Mouse (Mus musculus) hindbrain, embryonic 14.5 days (tissue): ENCODE measurements around the gene Lyrm7. TPM values are rescaled to one million over a fixed set of nuclear protein-coding genes. Genes with fewer than 3 reads are reported as not detected.

Source experiments
- ATAC-seq: fragments of 200-750 bp; cut with Nextera tagmentation; 2 replicates; pipeline ENCODE4 v1.8.0; 2017; ENCODE audit warnings: moderate number of reproducible peaks, mild to moderate bottlenecking, moderate TSS enrichment, moderate library complexity; ENCODE audit not compliant: low FRiP score
- DNase-seq: peaks from one replicate; pipeline ENCODE4 v3.0.0-alpha.2; 2015; ENCODE audit warnings: low spot score
- H3K27ac ChIP-seq: fragments of 300-500 bp; sonication (generic); 2 replicates; pipeline ENCODE4 v1.5.1; 2014; ENCODE audit warnings: mild to moderate bottlenecking, moderate library complexity
- H3K27me3 ChIP-seq: fragments of 300-500 bp; sonication (generic); 2 replicates; pipeline ENCODE4 v1.6.1; 2014; ENCODE audit warnings: mild to moderate bottlenecking, low read length, mixed read lengths; ENCODE audit not compliant: control insufficient read depth, insufficient read depth
- H3K36me3 ChIP-seq: fragments of 300-500 bp; sonication (generic); replicated peaks from 2 replicates; pipeline ENCODE4 v1.6.1; 2014; ENCODE audit not compliant: control insufficient read depth, insufficient read depth
- H3K4me1 ChIP-seq: fragments of 300-500 bp; sonication (generic); replicated peaks from 2 replicates; pipeline ENCODE4 v1.6.1; 2014; ENCODE audit warnings: antibody characterized with exemption, low read length, mixed read lengths; ENCODE audit not compliant: control insufficient read depth, insufficient read depth
- H3K4me2 ChIP-seq: fragments of 300-500 bp; sonication (generic); replicated peaks from 2 replicates; pipeline ENCODE4 v1.6.1; 2014; ENCODE audit warnings: mild to moderate bottlenecking, moderate library complexity
- H3K4me3 ChIP-seq: fragments of 300-500 bp; sonication (generic); replicated peaks from 2 replicates; pipeline ENCODE4 v1.5.1; 2014; ENCODE audit warnings: mild to moderate bottlenecking, low read length
- H3K9ac ChIP-seq: fragments of 300-500 bp; sonication (generic); 2 replicates; pipeline ENCODE4 v1.6.1; 2014
- H3K9me3 ChIP-seq: fragments of 300-500 bp; sonication (generic); 2 replicates; pipeline ENCODE4 v1.6.1; 2016; ENCODE audit warnings: low read length; ENCODE audit not compliant: control insufficient read depth
- WGBS: fragments of 180-500 bp; shearing (Covaris S2); extraction: QIAGEN DNeasy Blood & Tissue Kit; methylation state at CpG from one replicate; pipeline ENCODE4 v1.1.7; 2014; 5-methylcytosine and 5-hydroxymethylcytosine counted together
- polyA plus RNA-seq: library from polyadenylated mRNA; unstranded; fragments of >200 nt; fragmentation: Nextera tagmentation; extraction: Ambion mirVana; gene quantifications from 2 replicates; pipeline ENCODE4 v1.2.1, GENCODE M21; 2014

The Lyrm7 gene
- polyA plus RNA-seq, 1 experiment from 2014 or later: 11.8 TPM

DNA sequence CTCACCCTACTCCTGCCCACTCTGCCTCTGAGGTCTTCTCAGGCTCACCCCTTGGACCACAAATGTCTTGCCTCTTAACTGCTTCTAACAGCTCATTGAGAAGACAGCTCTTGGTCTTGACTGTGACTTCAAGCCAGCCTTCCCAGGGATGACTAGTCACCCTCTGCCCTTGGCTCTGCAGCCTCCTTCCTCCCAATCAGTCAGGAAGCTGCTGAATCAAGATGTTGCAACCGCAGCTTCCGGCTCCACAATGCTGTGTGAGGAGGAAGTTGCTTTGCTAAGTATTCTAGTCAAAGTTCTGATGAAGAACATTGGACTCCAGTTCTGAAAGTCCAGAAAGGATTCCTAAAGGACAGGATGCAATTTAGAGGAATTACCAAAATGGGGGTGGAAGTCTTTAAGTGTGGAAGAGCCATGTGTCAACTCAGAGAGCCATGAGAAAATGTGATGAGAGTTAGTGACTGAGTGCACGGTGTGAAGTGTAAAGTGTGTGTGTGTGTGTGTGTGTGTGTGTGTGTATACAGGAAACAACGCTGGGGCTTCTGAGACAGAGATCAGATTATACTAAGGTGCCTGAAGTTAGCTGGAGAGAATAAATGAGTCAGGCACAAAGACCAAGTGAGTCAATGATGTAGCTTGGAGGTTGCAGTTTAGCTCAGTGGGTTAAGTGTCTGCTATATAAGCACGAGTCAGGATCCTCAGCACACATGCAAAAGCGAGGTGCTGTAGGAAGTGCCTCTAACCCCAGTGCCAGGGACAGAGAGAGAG is 58.7 kb downstream of the Lyrm7 start:
- Histone ChIP-seq H3K9ac (no peak overlapping the region), H3K36me3 (no peaks in the 10 kb centered on the region), H3K27ac (no peak overlapping the region), H3K27me3 (no peaks in the 10 kb centered on the region), H3K9me3 (no peaks in the 10 kb centered on the region), H3K4me3 (no peak overlapping the region), H3K4me1 (no peaks in the 10 kb centered on the region), H3K4me2 (no peak overlapping the region)
- 82% methylated on average over 6 of the region's 6 CpGs for WGBS
- DNase-seq: no peak
- ATAC-seq: no peak

DNA sequence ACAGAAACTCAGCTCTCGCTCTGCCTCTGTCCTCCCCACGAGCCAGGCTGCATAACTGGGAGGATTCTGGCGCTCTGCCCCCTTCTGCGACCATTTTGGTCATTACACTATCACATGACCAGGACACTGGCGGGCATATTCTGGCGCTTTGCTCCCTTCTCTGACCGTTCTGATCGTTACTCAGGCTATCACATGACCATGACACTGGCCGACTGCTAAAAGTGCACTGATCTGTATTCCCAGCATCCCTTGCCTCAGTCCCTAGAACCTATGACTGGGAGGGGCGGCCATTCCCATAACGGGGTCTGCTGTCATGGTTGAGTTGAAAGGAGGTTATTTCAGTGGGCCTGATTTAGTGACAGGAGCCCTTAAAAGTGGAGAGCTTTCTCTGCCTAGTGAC is 64.2 kb downstream of the Lyrm7 start:
- WGBS: 85% methylated on average over 11 of the region's 11 CpGs
- Histone ChIP-seq H3K9ac (no peak overlapping the region), H3K36me3 (no peaks in the 10 kb centered on the region), H3K27me3 (no peaks in the 10 kb centered on the region), H3K4me1 (no peaks in the 10 kb centered on the region), H3K27ac (no peak overlapping the region), H3K9me3 (no peaks in the 10 kb centered on the region), H3K4me2 (no peak overlapping the region), H3K4me3 (no peak overlapping the region)
- no peak for DNase-seq
- ATAC-seq: no peak

DNA sequence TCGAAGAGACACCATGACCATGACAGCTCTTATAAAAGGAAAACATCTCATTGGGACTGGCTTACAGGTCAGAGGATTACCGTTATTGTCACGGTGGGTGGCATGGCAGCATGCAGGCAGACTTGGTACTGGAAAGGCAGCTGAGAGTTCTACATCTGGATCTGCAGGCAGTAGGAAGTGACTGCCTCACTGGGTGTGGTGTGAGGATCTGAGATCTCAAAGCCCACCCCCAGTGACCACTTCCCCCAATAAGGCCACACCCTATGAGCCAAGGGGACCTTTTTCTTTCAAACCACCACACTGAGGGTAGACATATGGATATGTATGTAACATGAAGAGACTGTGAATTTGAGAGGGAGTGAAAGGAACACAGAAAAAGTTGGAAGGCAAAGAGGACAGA is 66.0 kb downstream of the Lyrm7 start:
- Histone ChIP-seq H3K4me3 (no peak overlapping the region), H3K27me3 (no peaks in the 10 kb centered on the region), H3K36me3 (no peaks in the 10 kb centered on the region), H3K27ac (no peak overlapping the region), H3K4me1 (no peaks in the 10 kb centered on the region), H3K4me2 (no peak overlapping the region), H3K9me3 (no peaks in the 10 kb centered on the region), H3K9ac (no peak overlapping the region)
- DNase-seq (no peak), ATAC-seq (no peak)
- 86% methylated on average over 3 of the region's 3 CpGs for WGBS

DNA sequence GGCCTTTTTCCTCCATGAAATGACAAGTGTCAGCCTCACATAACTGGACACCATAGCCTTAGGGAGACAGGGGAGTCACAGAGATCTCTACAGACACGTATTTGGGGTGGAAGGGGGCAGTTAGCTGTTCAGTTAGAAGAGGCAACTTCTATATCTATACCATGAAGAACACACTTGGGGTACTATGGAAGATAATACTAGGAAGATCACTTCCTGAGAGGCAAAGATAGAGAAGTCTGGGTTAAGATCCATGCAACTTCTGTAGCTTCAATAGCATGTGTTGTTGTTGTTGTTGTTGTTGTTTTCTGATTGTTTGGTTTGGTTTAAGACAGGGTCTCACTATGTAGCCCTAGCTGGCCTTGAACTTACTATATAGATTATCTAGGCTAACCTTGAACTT is 67.5 kb downstream of the Lyrm7 start:
- no peak overlapping the region for H3K9ac ChIP-seq
- H3K9me3 ChIP-seq: no peaks in the 10 kb centered on the region
- no peaks in the 10 kb centered on the region for H3K4me1 ChIP-seq
- H3K4me3 ChIP-seq: no peak overlapping the region
- DNase-seq: no peak
- no peak for ATAC-seq
- H3K4me2 ChIP-seq: no peak overlapping the region
- no peaks in the 10 kb centered on the region for H3K27me3 ChIP-seq
- H3K36me3 ChIP-seq: no peaks in the 10 kb centered on the region
- no peak overlapping the region for H3K27ac ChIP-seq
- 85% methylated on average over 1 of the region's 1 CpGs for WGBS

DNA sequence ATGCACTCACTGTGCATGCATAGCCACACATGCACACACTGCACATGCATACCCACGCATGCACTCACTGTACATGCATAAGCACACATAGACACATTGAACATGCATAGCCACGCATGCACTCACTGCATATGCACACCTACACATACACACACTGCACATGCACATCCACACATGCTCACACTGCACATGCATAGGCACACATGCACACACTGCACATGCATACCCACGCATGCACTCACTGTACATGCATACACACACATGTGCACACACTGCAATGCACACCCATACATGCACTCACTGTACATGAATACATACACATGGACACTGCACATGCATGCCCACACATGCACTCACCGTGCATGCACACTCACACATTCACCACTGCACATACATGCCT is 69.3 kb downstream of the Lyrm7 start:
- Histone ChIP-seq H3K9ac (no peak overlapping the region), H3K27me3 (no peaks in the 10 kb centered on the region), H3K4me2 (no peak overlapping the region), H3K4me3 (no peak overlapping the region), H3K36me3 (no peaks in the 10 kb centered on the region), H3K27ac (no peak overlapping the region), H3K4me1 (peaks cover under 1% of the 10 kb centered on the region; the same call in 1 of the 2 replicates), H3K9me3 (no peaks in the 10 kb centered on the region)
- ATAC-seq (no peak), DNase-seq (no peak)
- WGBS: 97% methylated on average over 4 of the region's 4 CpGs

DNA sequence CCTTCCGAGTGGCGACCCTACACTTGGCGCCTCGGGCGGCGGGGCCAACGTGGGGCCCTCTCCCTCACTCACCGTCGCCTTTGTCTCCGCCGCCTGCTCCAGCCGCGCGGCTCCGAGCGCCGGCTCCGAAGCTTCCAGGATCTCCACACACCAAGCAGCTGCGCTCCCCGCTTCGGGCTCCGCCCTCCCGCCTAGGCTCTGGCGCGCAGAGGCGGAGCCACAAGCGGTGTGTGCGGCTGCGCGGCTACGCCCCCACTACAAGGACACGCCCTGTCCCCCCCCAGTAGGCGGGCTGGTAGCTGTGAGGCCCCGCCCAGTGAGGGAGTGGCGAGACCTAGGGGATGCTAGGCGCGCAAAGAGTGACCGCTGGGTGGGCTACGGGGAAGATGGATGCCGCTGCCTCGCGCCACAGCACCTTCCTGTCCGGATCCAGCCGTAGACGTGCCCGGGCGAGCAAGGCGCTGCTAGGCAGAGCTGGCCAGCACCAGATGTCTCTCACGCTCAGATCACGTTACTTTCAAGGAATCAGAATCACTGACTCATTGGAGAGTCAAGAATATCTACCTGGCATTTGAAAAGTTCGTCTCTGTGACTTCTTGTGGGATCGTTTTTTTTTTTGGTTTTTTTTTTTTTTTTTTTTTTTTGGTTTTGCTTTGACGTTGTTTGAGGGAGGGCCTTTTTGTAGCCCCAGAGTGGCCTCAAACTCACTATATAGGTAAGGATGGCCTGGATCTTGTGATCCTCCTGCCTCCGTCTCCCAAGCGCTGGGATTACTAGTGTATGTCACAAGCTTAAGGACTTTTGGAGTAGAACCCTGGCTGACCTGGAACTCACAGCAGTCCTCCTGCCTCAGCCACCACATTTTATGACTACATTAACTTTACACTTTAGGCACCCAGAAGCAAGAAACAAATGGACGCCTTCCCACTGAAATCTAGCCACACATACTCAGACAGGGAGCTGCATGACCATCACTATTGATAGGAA is 72.9 kb downstream of the Lyrm7 start, which contains the start of gene Cdc42se2:
TSS of gene Cdc42se2 (minus strand) at position 188 of the 987 bp plus-strand sequence.
- Histone ChIP-seq H3K36me3 (peaks cover 3% of the 10 kb centered on the region; the same call in 1 of the 2 replicates), H3K9me3 (no peaks in the 10 kb centered on the region), H3K4me3 (peak within 1 kb of the TSS; percentile 84), H3K27me3 (no peaks in the 10 kb centered on the region), H3K4me2 (peak within 1 kb of the TSS; percentile 65), H3K27ac (peak within 1 kb of the TSS; percentile 96), H3K4me1 (peaks cover 31% of the 10 kb centered on the region), H3K9ac (peak within 1 kb of the TSS; percentile 94)
- 4% methylated on average over 53 of the region's 56 CpGs for WGBS
- ATAC-seq: peak; percentile 99
- DNase-seq: peak; percentile 98

DNA sequence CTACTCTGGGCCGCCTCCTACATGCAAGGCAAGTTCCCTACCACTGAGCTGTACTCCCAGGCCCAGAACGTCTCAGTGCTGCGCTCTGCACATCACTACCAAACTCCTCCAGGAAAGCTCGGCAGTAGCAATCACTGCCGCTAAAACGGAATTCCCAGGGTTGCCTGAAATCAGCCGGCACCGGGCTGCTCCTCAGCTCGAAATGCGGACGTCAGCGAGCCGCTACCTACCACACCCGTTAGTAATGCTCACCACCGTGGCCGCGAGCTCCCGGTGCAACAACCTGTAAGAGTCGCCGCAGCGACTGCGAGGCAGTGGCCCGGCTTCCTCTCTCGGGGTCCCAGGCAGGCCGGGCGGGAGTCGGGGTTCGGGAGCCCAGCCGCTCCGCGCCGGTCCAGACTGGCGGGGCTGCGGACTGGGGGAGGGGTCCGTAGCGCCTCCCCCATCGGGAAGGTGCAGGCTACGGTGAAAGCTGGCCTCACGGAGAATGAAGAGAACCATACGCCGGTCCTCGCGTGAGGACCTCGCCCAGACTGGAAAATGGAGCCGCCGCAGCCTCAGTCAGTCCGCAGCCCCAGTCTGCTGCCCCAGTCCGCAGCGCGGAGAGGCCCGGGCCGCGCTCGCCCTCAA is 73.7 kb downstream of the Lyrm7 start:
- Histone ChIP-seq H3K27me3 (no peaks in the 10 kb centered on the region), H3K9me3 (no peaks in the 10 kb centered on the region), H3K9ac (peak overlapping the region; percentile 94), H3K36me3 (peaks cover 3% of the 10 kb centered on the region; the same call in 1 of the 2 replicates), H3K4me1 (peaks cover 36% of the 10 kb centered on the region), H3K4me3 (peak overlapping the region; percentile 84), H3K4me2 (peak overlapping the region; percentile 65), H3K27ac (peak overlapping the region; percentile 96)
- under 1% methylated on average over 47 of the region's 54 CpGs for WGBS
- DNase-seq (peak; percentile 62), ATAC-seq (peak; percentile 22; the same call in 1 of the 2 replicates)

DNA sequence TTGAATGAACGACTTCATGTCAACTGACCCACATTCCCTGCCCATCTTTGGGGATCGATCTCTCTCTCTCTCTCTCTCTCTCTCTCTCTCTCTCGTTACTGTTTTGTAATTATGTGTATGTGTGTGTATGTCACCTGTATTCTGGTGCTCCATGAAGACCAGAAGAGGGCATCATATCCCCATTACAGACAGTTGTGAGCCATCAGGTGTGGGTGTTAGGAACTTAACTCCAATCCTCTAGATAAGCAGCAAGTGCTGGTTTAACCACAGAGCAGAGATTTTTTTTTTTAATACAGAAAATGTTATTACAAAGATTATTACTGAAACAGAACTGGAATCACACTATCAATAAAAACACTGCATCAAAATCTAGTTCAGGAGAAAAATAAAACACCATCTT is 75.2 kb downstream of the Lyrm7 start:
- 86% methylated on average over 3 of the region's 3 CpGs for WGBS
- peaks cover 36% of the 10 kb centered on the region for H3K4me1 ChIP-seq
- H3K36me3 ChIP-seq: peaks cover 3% of the 10 kb centered on the region; the same call in 1 of the 2 replicates
- H3K9me3 ChIP-seq: no peaks in the 10 kb centered on the region
- H3K27me3 ChIP-seq: no peaks in the 10 kb centered on the region
- H3K9ac ChIP-seq: no peak overlapping the region
- ATAC-seq (no peak), DNase-seq (no peak)
- peak overlapping the region; percentile 84 for H3K4me3 ChIP-seq
- H3K27ac ChIP-seq: no peak overlapping the region
- H3K4me2 ChIP-seq: peak overlapping the region; percentile 65

DNA sequence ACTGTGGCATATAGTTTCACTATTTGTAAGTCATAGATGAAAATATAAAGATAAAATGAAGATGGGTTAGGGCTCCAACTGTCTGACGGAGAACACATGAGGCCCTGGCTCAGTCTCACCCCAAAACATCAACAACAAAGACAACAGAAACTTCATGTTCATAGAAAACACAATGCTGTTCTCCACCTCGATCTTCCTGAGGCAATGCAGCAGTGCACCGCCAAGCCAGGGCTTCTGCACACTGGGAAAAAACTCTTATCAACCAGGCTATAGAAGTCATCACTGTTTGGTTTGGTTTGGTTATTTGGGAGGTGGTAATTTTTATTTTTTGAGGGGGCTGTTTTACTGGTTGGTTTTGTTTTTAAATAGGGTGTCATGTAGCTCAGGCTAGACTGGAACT is 76.3 kb downstream of the Lyrm7 start:
- Histone ChIP-seq H3K4me3 (no peak overlapping the region), H3K27ac (no peak overlapping the region), H3K9me3 (no peaks in the 10 kb centered on the region), H3K4me1 (peaks cover 36% of the 10 kb centered on the region), H3K36me3 (peaks cover 3% of the 10 kb centered on the region; the same call in 1 of the 2 replicates), H3K27me3 (no peaks in the 10 kb centered on the region), H3K9ac (no peak overlapping the region), H3K4me2 (no peak overlapping the region)
- no peak for ATAC-seq
- 91% methylated on average over 3 of the region's 3 CpGs for WGBS
- no peak for DNase-seq
